Comparison of ENCODE assay signal across 8 mouse cellular contexts in genomic region chr7:97696133-97696505, GRCm38 (mm10). TPM values are rescaled to one million over a fixed set of nuclear protein-coding genes. Genes with fewer than 3 reads are reported as not detected.
DNase-seq lines count a peak whose midpoint lies in the region; ATAC-seq and TF ChIP-seq lines count a peak whose summit lies in the region.

No protein-coding gene starts in this region.

- TF ChIP-seq CTCF in layer of hippocampus, adult 2 months (conservative IDR thresholded peaks at IDR 0.05) = no peak

- H3K27ac ChIP-seq in layer of hippocampus, adult 2 months = peak overlapping the region; percentile 91
- peak overlapping the region; percentile 78 for H3K27ac ChIP-seq in limb, embryonic 13.5 days
- peak overlapping the region; percentile 33; the same call in 1 of the 2 replicates for H3K27ac ChIP-seq in neural tube, embryonic 12.5 days

- H3K4me2 ChIP-seq in limb, embryonic 13.5 days (replicated peaks) = peak overlapping the region; percentile 79
- peak overlapping the region; percentile 87 for H3K4me2 ChIP-seq in neural tube, embryonic 12.5 days (replicated peaks)

- ATAC-seq in erythroid progenitor cell, adult 5-6 weeks (replicated peaks; ENCODE audit: low FRiP score, poor library complexity, severe bottlenecking) = 0 out of 2 replicates have a peak, but pooled peaks have one; percentile 11
- peak; percentile 72 for ATAC-seq in limb, embryonic 13.5 days (ENCODE audit: low FRiP score, low read depth)
- ATAC-seq in neural tube, embryonic 12.5 days (ENCODE audit: low FRiP score, low read depth) = peak; percentile 65

- H3K27me3 ChIP-seq in limb, embryonic 13.5 days = no peaks in the 10 kb centered on the region
- no peaks in the 10 kb centered on the region for H3K27me3 ChIP-seq in neural tube, embryonic 12.5 days (replicated peaks)

- H3K4me3 ChIP-seq in layer of hippocampus, adult 2 months = peak overlapping the region; percentile 100
- H3K4me3 ChIP-seq in limb, embryonic 13.5 days = peak overlapping the region; percentile 98
- H3K4me3 ChIP-seq in neural tube, embryonic 12.5 days = peak overlapping the region; percentile 95

- peaks cover 16% of the 10 kb centered on the region for H3K4me1 ChIP-seq in limb, embryonic 13.5 days
- H3K4me1 ChIP-seq in neural tube, embryonic 12.5 days = peaks cover 6% of the 10 kb centered on the region

- no peak for DNase-seq in layer of hippocampus, adult 2 months (ENCODE audit: low spot score in 2 of 2)
- no peak for DNase-seq in layer of hippocampus, postnatal 36 days
- peak; percentile 23 for DNase-seq in T-cell, adult 2 months (ENCODE audit: low spot score)
- no peak for DNase-seq in left cerebral cortex, adult 8-10 months (ENCODE audit: low spot score in 2 of 2)
- DNase-seq in embryo, embryonic 9.5 days (ENCODE audit: extremely low spot score) = no peak

- no peaks in the 10 kb centered on the region for H3K9me3 ChIP-seq in limb, embryonic 13.5 days
- H3K9me3 ChIP-seq in neural tube, embryonic 12.5 days = no peaks in the 10 kb centered on the region

- peak overlapping the region; percentile 96 for H3K9ac ChIP-seq in limb, embryonic 13.5 days
- H3K9ac ChIP-seq in neural tube, embryonic 12.5 days = peak overlapping the region; percentile 44; the same call in 1 of the 2 replicates

- 36% methylated on average over 19 of the region's 19 CpGs for WGBS in limb, embryonic 13.5 days
- WGBS in neural tube, embryonic 12.5 days = 37% methylated on average over 19 of the region's 19 CpGs

- H3K36me3 ChIP-seq in limb, embryonic 13.5 days = peaks cover 15% of the 10 kb centered on the region
- peaks cover 10% of the 10 kb centered on the region for H3K36me3 ChIP-seq in neural tube, embryonic 12.5 days

RNA-seq across cellular contexts. Expression of gene Clns1a, which starts 0.3 kb away (rescaled TPM):
- 10 to 100 TPM; 91.0 to 94.3 TPM for total RNA-seq in layer of hippocampus, adult 2 months (2021)
- 10 to 100 TPM; 93.2 to 97.5 TPM for total RNA-seq in layer of hippocampus, postnatal 36 days (2021)
- 23.4 and 30.2 TPM in 2 replicates for total RNA-seq in erythroid progenitor cell, adult 5-6 weeks (2015; ENCODE audit: low replicate concordance)
- total RNA-seq in erythroid progenitor cell, adult 5-6 weeks (2017; ENCODE audit: low replicate concordance) = 12.5 and 18.4 TPM in 2 replicates
- 229 and 230 TPM in 2 replicates for polyA plus RNA-seq in limb, embryonic 13.5 days (2015; fragmentation: Nextera tagmentation; extraction: Ambion mirVana)
- 215 and 225 TPM in 2 replicates for polyA plus RNA-seq in neural tube, embryonic 12.5 days (2016; fragmentation: Nextera tagmentation; extraction: Ambion mirVana)
- 10 to 100 TPM; 74.0 to 85.4 (median 80.9) TPM for total RNA-seq in left cerebral cortex, adult 8-10 months (2022)

RNA-seq across cellular contexts. Expression of gene Aqp11, which starts 42.0 kb away (rescaled TPM):
- total RNA-seq in layer of hippocampus, adult 2 months (2021) = 10 to 100 TPM; 37.7 to 38.9 TPM
- total RNA-seq in layer of hippocampus, postnatal 36 days (2021) = 10 to 100 TPM; 40.1 to 48.2 TPM
- 1.3 and 2.5 TPM in 2 replicates for total RNA-seq in erythroid progenitor cell, adult 5-6 weeks (2015; ENCODE audit: low replicate concordance)
- total RNA-seq in erythroid progenitor cell, adult 5-6 weeks (2017; ENCODE audit: low replicate concordance) = 0.51 and 1.3 TPM in 2 replicates
- 2.7 and 3.8 TPM in 2 replicates for polyA plus RNA-seq in limb, embryonic 13.5 days (2015; fragmentation: Nextera tagmentation; extraction: Ambion mirVana)
- 7.3 and 7.7 TPM in 2 replicates for polyA plus RNA-seq in neural tube, embryonic 12.5 days (2016; fragmentation: Nextera tagmentation; extraction: Ambion mirVana)
- 10 to 100 TPM; 20.7 to 24.7 (median 22.6) TPM for total RNA-seq in left cerebral cortex, adult 8-10 months (2022)

Comparison
In these comparisons a context has a peak if more than half of its experiments do, and no peak if none do; other contexts are left out.
1. H3K27ac ChIP-seq: peak in every context shown above with its lines; median percentile 91 in layer of hippocampus, adult 2 months; 78 in limb, embryonic 13.5 days; 33 in neural tube, embryonic 12.5 days.
2. ATAC-seq: peak in every context shown above with its lines; median percentile 72 in limb, embryonic 13.5 days; 65 in neural tube, embryonic 12.5 days; 11 in erythroid progenitor cell, adult 5-6 weeks.
3. RNA of gene Aqp11, which starts 42.0 kb away (total RNA-seq): 40.1 to 48.2 TPM in layer of hippocampus, postnatal 36 days, 37.7 to 38.9 TPM in layer of hippocampus, adult 2 months and 20.7 to 24.7 TPM in left cerebral cortex, adult 8-10 months; 0.51 to 2.5 TPM in erythroid progenitor cell, adult 5-6 weeks; every median in the first group is over 4 times any median in the second.
4. Peak in every context shown above with its lines, with median percentiles within 50 percentile points of each other: H3K4me3 ChIP-seq.